Mouse (Mus musculus): Measurements from ENCODE around the gene Ctps2.

Gene Ctps2

GRCm38 (mm10) chrX:162900938-162901337 is at the start of gene Ctps2:
Gene Ctps2, plus strand, starts transcription at chrX:162901238.
- DNase-seq, result no peak

- DNase-seq, result no peak
These were observed 32.6 kb upstream of the Ctps2 start for GRCm38 (mm10) chrX:162868294-162868965.

GRCm38 (mm10) chrX:162871734-162872517 is 29.1 kb upstream of the Ctps2 start:
- DNase-seq, result no peak

DNA sequence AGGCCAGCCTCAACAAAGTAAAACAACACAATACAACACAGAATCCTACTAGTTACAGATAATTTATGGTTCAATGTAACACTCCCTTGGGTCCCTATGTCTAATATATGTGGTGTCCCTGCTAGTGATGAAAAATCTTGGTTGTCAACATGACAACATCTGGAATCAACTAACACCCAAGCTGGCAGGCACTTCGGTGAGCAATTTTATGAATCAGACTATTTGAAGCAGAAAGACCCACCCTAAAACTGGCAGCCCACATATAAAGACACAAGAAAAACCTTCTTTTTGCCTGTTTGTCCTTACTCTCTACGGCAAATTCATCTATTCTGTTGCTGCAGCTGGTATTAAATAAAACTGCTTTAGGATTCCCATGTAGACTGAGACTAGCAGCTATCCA is 27.3 kb upstream of the Ctps2 start:
- no peak for DNase-seq

- DNase-seq, result no peak
These were observed 22.8 kb upstream of the Ctps2 start for GRCm38 (mm10) chrX:162878236-162878635.

- DNase-seq, result peak; percentile 92 to 93
These were observed 13.0 kb upstream of the Ctps2 start, which contains the start of gene Syap1 for GRCm38 (mm10) chrX:162887931-162888511. Gene Syap1, minus strand, starts transcription at chrX:162888447.

DNA sequence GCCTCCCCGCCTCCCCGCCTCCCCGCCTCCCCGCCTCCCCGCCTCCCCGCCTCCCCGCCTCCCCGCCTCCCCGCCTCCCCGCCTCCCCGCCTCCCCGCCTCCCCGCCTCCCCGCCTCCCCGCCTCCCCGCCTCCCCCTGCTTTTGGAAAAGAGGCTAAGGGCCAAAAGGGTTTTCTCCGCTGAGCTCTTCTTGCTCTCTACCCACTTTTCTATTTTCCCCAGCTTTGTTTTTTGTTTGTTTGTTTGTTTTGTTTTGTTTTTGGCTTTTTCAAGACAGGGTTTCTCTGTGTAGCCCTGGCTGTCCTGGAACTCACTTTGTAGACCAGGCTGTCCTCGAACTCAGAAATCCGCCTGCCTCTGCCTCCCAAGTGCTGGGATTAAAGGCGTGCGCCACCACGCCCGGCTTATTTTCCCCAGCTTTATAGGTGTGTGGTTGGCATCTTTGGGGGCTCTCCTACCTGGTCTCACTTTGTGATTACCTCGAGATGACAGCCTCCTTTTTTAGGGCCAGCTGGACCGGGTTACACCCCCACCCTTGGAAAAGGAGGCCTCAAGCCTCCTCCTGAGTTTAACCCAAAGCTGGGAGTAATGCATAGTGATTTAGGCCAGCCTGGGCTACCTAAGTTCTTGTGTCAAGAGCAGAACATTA is 12.3 kb upstream of the Ctps2 start:
- DNase-seq, result peak in 1 of 2 experiments; percentile 4

GRCm38 (mm10) chrX:162901371-162902039 is 467 bp downstream of the Ctps2 start:
- DNase-seq, result peak; percentile 54 to 75

DNA sequence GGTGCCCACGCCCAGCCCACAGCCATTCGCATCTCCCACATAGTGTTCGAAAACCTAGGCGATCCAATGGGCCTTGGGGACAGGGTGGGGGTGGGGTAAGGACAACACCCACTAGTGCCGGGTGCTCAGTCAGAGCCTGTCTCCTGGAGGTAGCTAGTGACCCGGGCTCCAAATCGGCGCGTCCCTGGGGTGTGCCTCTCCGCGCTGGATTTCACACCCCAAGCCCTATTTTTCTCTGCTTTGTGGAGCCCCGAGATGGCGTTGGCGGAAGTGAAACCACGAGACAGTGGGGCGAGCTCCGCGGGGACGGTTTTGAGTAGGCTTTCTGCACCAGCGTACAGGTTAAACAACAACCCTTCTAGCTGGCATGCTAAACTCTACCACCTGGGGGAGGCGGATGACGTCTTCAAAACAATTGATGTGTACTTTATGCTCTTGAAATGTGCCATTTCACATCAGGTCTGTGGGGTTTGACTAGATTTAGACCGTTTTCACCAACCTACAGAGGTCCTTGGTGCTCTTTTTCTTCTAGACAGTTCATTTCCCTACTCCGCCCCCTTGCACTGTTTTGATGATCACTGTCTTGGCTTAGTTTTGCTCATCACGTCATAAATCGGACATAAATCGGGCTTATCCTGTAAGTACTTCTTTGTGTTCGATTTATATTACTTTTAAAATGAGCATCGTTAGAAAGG is 1.1 kb downstream of the Ctps2 start:
- DNase-seq, result peak; percentile 58 to 79

GRCm38 (mm10) chrX:162907554-162907953 is 6.5 kb downstream of the Ctps2 start:
- DNase-seq, result no peak

DNA sequence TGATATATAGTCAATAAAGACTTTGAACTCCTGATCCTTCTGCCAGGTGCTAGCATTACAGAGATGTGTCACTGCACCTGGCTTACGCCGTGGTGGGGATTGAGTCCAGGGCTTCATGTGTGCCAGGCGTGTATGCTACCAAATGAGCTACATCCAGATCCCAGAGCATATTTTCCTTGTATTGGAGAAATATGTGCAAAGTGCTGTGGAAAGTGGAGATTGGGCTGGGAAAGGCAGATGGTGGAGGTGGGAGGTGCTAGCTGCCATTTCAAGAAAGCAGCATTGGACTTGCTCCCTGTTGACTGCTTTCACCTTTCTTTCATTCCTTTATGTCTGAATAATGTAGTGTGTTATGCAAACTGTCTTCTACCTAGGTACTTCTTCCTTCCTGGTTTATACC is 12.6 kb downstream of the Ctps2 start:
- no peak for DNase-seq

DNA sequence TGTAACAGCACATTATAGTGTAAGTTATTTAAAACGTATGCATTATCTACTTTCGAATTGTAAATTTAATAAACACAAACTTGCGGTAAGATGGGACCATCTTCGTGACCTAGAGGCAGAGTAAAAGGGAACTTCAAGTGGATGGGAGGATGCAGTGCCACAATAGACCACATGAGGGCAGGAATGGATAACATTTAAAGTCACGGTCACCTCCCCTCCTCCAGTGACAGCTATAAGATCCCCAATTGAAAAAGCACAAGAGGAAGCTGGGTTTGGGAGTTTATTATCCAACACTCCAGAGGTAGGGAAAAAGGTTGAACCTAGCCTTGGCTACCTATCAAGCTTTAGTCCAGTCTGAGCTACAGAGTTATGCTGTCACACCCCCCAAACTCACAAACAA is 14.7 kb downstream of the Ctps2 start:
- DNase-seq, result peak; percentile 49 to 75

- peak in 1 of 2 experiments; percentile 27 for DNase-seq
These were observed 20.6 kb downstream of the Ctps2 start for GRCm38 (mm10) chrX:162921487-162922125.

DNA sequence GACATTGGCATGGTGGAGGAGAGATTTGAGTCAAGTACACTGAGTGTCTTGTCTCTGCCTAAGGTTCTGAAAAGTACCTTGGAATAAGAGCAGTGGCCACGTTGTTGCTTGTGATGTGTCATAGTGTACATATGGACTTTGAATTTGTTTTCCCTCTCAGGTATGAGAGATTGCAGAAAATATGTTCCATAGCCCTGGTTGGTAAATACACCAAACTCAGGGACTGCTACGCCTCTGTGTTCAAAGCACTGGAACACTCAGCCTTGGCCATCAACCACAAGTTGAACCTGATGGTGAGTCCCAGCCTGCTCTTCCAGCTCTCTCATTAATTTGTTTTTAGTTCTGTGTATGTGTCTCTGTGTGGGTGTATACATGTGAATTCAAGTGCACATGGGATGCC is 30.4 kb downstream of the Ctps2 start:
- no peak for DNase-seq

DNA sequence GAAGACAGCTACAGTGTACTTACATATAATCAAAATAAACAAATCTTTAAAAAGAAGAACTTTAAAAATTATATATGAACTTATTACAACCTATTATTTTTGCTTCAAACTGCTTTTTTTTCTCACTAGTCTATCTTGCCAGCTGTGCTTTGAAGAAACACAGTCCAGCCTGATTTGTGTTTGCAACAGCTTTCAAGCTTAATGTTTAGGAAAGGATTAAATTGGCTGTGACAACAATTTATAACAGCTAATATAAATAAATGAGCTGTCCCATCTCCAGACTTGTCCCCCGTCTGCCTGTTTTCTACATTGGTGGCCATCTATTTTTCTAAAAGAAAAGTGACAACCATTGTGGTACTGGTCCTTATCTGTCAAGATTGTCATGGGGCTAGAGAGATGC is 41.0 kb downstream of the Ctps2 start:
- no peak for DNase-seq

GRCm38 (mm10) chrX:162949811-162950439 is 48.9 kb downstream of the Ctps2 start:
- peak; percentile 30 to 61 for DNase-seq

GRCm38 (mm10) chrX:162957921-162958320 is 56.9 kb downstream of the Ctps2 start:
- DNase-seq, result no peak

- peak in 1 of 2 experiments; percentile 37 for DNase-seq
These were observed 62.8 kb downstream of the Ctps2 start for GRCm38 (mm10) chrX:162963840-162964239.

- DNase-seq, result peak in 1 of 2 experiments; percentile 40
These were observed 63.3 kb downstream of the Ctps2 start, which contains the start of gene S100g for GRCm38 (mm10) chrX:162964383-162964782. Gene S100g, minus strand, starts transcription at chrX:162964599.

- peak in 1 of 2 experiments; percentile 33 for DNase-seq
These were observed 66.4 kb downstream of the Ctps2 start for GRCm38 (mm10) chrX:162967456-162967855.

DNA sequence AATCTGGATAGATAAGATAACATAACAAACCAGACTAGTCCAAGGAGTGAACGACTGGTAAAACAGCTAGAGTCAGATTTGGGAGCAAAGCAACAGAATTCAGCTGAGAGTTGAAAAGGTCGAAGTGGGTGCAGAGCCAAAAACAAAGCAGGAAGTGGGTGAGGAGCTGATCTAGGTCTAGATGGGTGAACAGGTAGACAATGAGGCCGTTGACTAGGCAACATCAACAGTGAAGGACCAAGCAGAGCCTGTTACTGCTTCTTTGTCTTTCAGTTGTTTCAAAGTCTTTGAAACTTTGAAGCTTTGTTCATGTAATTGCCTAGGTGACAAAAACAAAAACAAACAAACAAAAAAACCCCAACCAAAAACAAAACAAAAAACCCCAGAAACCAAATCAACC is 75.2 kb downstream of the Ctps2 start:
- no peak for DNase-seq
